Mouse (Mus musculus) hindbrain, embryonic 16.5 days (tissue): ENCODE measurements around the gene Pde4c. TPM values are rescaled to one million over a fixed set of nuclear protein-coding genes. Genes with fewer than 3 reads are reported as not detected.

Experiments used
- ATAC-seq: fragments of 200-750 bp; cut with Nextera tagmentation; 2 replicates; pipeline ENCODE4 v1.8.0; 2017; ENCODE audit warnings: moderate TSS enrichment, moderate library complexity
- H3K27ac ChIP-seq: fragments of 300-500 bp; sonication (generic); 2 replicates; pipeline ENCODE4 v1.5.1; 2014; ENCODE audit warnings: low read depth, mild to moderate bottlenecking, control low read depth, low read length, moderate library complexity
- H3K27me3 ChIP-seq: fragments of 300-500 bp; sonication (generic); replicated peaks from 2 replicates; pipeline ENCODE4 v1.6.1; 2014; ENCODE audit warnings: low read length; ENCODE audit not compliant: control insufficient read depth, insufficient read depth
- H3K36me3 ChIP-seq: fragments of 300-500 bp; sonication (generic); 2 replicates; pipeline ENCODE4 v1.6.1; 2014; ENCODE audit warnings: mild to moderate bottlenecking, low read length, moderate library complexity, mixed read lengths; ENCODE audit not compliant: control insufficient read depth, insufficient read depth
- H3K4me1 ChIP-seq: fragments of 300-500 bp; sonication (generic); 2 replicates; pipeline ENCODE4 v1.6.1; 2014; ENCODE audit warnings: low read depth, low read length; ENCODE audit not compliant: control insufficient read depth, insufficient read depth
- H3K4me2 ChIP-seq: fragments of 300-500 bp; sonication (generic); 2 replicates; pipeline ENCODE4 v1.6.1; 2014; ENCODE audit warnings: mild to moderate bottlenecking, low read length, control low read depth, moderate library complexity
- H3K4me3 ChIP-seq: fragments of 300-500 bp; sonication (generic); 2 replicates; pipeline ENCODE4 v1.5.1; 2014; ENCODE audit warnings: mild to moderate bottlenecking, low read length, control low read depth, moderate library complexity
- H3K9ac ChIP-seq: fragments of 300-500 bp; sonication (generic); 2 replicates; pipeline ENCODE4 v1.6.1; 2014; ENCODE audit warnings: low read depth, mild to moderate bottlenecking, control low read depth, low read length, moderate library complexity
- H3K9me3 ChIP-seq: fragments of 300-500 bp; sonication (generic); 2 replicates; pipeline ENCODE4 v1.6.1; 2014; ENCODE audit warnings: mild to moderate bottlenecking, low read length, moderate library complexity; ENCODE audit not compliant: control insufficient read depth
- WGBS: fragments of 180-500 bp; shearing (Covaris S2); extraction: QIAGEN DNeasy Blood & Tissue Kit; methylation state at CpG from one replicate; pipeline ENCODE4 v1.1.7; 2014; 5-methylcytosine and 5-hydroxymethylcytosine counted together
- polyA plus RNA-seq: library from polyadenylated mRNA; unstranded; fragments of >200 nt; fragmentation: Nextera tagmentation; extraction: Ambion mirVana; gene quantifications from 2 replicates; pipeline ENCODE4 v1.2.1, GENCODE M21; 2015

Pde4c gene
- polyA plus RNA-seq, 1 experiment from 2014 or later = 0.19 TPM

DNA sequence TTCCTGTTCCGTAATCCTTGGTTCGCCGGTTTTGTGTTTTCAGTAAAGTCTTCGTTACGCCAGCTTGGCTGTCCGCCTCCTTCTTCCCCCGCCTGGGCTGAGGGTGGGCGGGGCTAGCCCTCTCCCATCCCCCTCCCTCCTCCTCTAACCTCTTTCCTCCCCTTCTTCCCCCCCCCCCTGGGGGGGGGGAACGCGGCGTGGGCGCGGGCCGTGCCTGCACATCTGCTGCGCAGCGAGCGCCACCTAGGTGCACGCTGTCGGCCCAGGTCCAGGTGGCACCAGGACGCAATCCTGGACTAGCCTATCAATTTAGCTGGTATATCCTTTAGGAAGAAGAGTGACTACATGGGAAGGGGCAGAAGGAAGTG is 23.0 kb upstream of the Pde4c start:
- H3K36me3 ChIP-seq = no peaks in the 10 kb centered on the region
- ATAC-seq = peak; percentile 24
- H3K4me1 ChIP-seq = peaks cover 42% of the 10 kb centered on the region
- no peaks in the 10 kb centered on the region for H3K27me3 ChIP-seq
- H3K4me3 ChIP-seq = peak overlapping the region; percentile 95
- H3K9me3 ChIP-seq = no peaks in the 10 kb centered on the region
- peak overlapping the region; percentile 99 for H3K27ac ChIP-seq
- H3K9ac ChIP-seq = peak overlapping the region; percentile 99
- WGBS = under 1% methylated on average over 20 of the region's 20 CpGs
- H3K4me2 ChIP-seq = peak overlapping the region; percentile 86

GRCm38 (mm10) chr8:70701048-70701981 is 22.2 kb upstream of the Pde4c start:
- WGBS = 52% methylated on average over 10 of the region's 10 CpGs
- H3K27me3 ChIP-seq = no peaks in the 10 kb centered on the region
- peak overlapping the region; percentile 95 for H3K4me3 ChIP-seq
- H3K9ac ChIP-seq = peak overlapping the region; percentile 99
- no peak for ATAC-seq
- H3K27ac ChIP-seq = peak overlapping the region; percentile 99
- H3K36me3 ChIP-seq = no peaks in the 10 kb centered on the region
- H3K9me3 ChIP-seq = no peaks in the 10 kb centered on the region
- peaks cover 40% of the 10 kb centered on the region for H3K4me1 ChIP-seq
- peak overlapping the region; percentile 86 for H3K4me2 ChIP-seq

- Histone ChIP-seq H3K9ac (no peak overlapping the region), H3K36me3 (no peaks in the 10 kb centered on the region), H3K27me3 (no peaks in the 10 kb centered on the region), H3K4me3 (no peak overlapping the region; the same call in 1 of the 2 replicates), H3K4me2 (peak overlapping the region; percentile 86), H3K4me1 (peaks cover 31% of the 10 kb centered on the region), H3K9me3 (no peaks in the 10 kb centered on the region), H3K27ac (no peak overlapping the region)
- WGBS = 76% methylated on average over 2 of the region's 2 CpGs
- ATAC-seq = no peak
Measured at GRCm38 (mm10) chr8:70701982-70702841, 21.3 kb upstream of the Pde4c start.

DNA sequence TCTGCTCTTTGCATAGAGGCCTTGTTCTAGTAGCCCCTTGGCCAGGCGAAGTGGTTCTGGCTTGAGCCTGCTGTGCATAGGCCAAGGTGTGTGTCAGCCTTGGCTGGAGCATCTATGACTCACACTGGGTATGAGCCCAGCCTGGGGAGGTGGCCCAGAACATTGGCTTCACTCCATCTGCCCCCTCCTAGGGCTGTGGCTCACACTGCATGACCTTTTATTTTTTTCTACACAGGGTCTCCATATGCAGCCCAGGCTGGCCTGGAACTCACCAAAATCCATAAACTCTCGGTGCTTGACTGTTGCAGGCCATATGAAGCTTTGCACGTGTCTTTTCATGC is 20.7 kb upstream of the Pde4c start:
- ATAC-seq = no peak
- no peaks in the 10 kb centered on the region for H3K27me3 ChIP-seq
- no peaks in the 10 kb centered on the region for H3K36me3 ChIP-seq
- WGBS = 80% methylated on average over 3 of the region's 3 CpGs
- no peak overlapping the region for H3K27ac ChIP-seq
- no peak overlapping the region for H3K4me3 ChIP-seq
- H3K9ac ChIP-seq = no peak overlapping the region
- peaks cover 26% of the 10 kb centered on the region for H3K4me1 ChIP-seq
- no peaks in the 10 kb centered on the region for H3K9me3 ChIP-seq
- H3K4me2 ChIP-seq = peak overlapping the region; percentile 86; the same call in 1 of the 2 replicates

DNA sequence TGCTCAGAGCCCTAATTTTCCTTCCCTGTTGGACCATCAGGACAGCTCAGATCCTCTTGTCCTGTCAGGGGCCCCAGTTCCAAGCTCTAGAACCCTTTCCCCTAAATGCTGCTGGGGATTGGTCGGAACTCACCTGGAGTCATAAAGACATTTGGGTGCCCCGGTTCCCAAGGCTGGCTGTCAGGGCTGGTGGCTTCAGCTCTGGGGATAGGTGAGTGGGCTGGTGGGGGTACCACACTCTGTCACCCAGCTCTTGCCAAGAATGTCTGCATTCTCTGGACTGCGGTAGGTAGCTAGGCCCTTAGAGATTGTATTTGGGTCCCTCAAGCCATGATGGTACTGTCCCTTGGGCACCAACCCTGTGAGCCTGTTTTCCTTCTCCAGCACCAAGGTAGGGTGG is 20.2 kb upstream of the Pde4c start, which contains the start of gene Iqcn:
Iqcn (plus strand) TSS at position 171 of the 400 bp plus-strand sequence.
- no peaks in the 10 kb centered on the region for H3K36me3 ChIP-seq
- no peaks in the 10 kb centered on the region for H3K27me3 ChIP-seq
- peak within 1 kb of the TSS; percentile 86 for H3K4me2 ChIP-seq
- H3K9me3 ChIP-seq = no peaks in the 10 kb centered on the region
- no peak for ATAC-seq
- no peak within 1 kb of the TSS for H3K9ac ChIP-seq
- H3K4me3 ChIP-seq = no peak within 1 kb of the TSS
- WGBS = 93% methylated on average over 3 of the region's 3 CpGs
- peaks cover 22% of the 10 kb centered on the region for H3K4me1 ChIP-seq
- no peak within 1 kb of the TSS for H3K27ac ChIP-seq

DNA sequence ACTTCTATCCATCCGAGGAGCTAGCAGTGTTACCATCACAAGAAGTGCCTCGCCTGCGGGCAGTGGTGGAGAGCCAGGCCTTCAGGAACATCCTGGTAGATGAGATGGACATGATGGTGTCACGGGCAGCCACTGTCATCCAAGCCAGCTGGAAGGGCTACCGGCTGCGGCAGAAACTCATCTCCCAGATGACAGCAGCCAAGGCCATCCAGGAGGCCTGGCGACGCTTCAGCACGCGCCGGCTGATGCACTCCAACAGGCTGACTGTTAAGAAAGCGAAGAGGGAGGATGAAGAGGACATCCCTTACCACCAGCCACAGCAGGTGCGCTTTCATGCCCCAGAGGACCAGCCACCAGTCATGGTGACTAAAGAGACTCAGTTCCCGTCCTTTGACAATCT is 15.2 kb upstream of the Pde4c start:
- Histone ChIP-seq H3K27me3 (no peaks in the 10 kb centered on the region), H3K4me2 (no peak overlapping the region), H3K9ac (no peak overlapping the region), H3K4me1 (no peaks in the 10 kb centered on the region), H3K9me3 (no peaks in the 10 kb centered on the region), H3K36me3 (no peaks in the 10 kb centered on the region), H3K4me3 (no peak overlapping the region), H3K27ac (no peak overlapping the region)
- WGBS = 92% methylated on average over 14 of the region's 14 CpGs
- ATAC-seq = no peak

DNA sequence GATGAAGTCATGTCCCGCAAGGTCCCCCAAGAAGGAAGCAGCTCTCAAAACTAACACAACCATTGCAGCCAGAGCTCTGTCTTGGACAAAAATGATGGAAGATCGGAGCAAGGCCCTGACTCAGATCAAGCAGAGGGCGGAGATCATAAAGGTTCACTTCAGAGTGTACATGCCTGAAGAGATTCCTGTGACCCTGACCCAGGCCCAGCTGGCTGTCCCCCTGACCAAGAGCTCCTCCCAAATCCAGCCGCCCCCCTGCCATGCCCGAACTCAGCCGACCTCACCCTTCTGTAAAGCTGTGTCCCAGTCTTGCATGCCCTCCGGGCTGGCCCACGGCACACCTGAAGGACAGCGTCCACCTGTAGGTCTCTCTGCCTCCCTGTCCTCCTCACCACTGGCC is 13.7 kb upstream of the Pde4c start:
- Histone ChIP-seq H3K4me2 (no peak overlapping the region), H3K4me1 (no peaks in the 10 kb centered on the region), H3K27ac (no peak overlapping the region), H3K9ac (no peak overlapping the region), H3K36me3 (no peaks in the 10 kb centered on the region), H3K9me3 (no peaks in the 10 kb centered on the region), H3K4me3 (no peak overlapping the region), H3K27me3 (no peaks in the 10 kb centered on the region)
- 88% methylated on average over 9 of the region's 9 CpGs for WGBS
- ATAC-seq = no peak

DNA sequence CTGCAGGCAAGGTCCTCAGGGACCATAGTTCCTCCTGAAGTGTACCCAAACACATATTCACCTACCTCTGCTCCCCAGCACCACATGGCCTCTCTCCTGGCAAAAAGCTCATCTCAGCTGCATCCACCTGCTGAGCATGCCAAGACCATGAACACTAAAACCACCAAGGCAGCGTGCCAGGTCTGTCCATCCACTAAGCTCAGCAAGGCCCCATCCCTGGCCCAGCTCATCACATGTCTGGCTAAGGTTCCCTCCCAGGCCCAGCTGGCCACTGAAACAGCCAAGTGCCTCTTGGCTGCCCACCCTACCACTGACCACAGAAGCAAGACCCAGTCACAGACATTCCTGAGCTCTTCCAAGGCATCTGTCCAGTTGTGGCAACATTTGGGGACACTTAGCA is 13.2 kb upstream of the Pde4c start:
- no peak overlapping the region for H3K4me3 ChIP-seq
- no peaks in the 10 kb centered on the region for H3K36me3 ChIP-seq
- ATAC-seq = no peak
- WGBS = 85% methylated on average over 1 of the region's 1 CpGs
- no peak overlapping the region for H3K4me2 ChIP-seq
- no peaks in the 10 kb centered on the region for H3K4me1 ChIP-seq
- H3K9me3 ChIP-seq = no peaks in the 10 kb centered on the region
- H3K27me3 ChIP-seq = no peaks in the 10 kb centered on the region
- no peak overlapping the region for H3K27ac ChIP-seq
- H3K9ac ChIP-seq = no peak overlapping the region

DNA sequence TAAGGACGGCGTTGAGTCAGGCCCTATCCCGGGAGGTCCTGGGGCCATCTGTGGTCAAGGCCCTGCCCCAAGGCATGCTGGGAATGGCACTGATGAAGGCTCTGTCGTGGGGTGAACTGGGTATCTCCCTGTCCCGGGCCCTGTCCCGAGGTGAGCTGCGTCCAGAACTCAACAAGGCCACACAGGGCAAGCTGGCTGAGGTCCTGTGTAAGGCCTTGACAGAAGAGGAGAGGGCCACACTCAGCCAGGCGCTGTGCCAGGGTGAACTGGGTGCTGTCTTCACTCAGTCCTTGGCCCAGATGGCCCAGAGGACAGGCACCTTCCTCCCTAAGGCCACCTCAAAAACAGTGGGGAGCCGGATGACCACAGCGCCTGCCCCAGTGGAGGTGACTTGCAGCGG is 12.5 kb upstream of the Pde4c start:
- ATAC-seq = no peak
- H3K4me2 ChIP-seq = no peak overlapping the region
- no peaks in the 10 kb centered on the region for H3K9me3 ChIP-seq
- no peak overlapping the region for H3K4me3 ChIP-seq
- WGBS = 83% methylated on average over 11 of the region's 11 CpGs
- no peaks in the 10 kb centered on the region for H3K27me3 ChIP-seq
- no peak overlapping the region; the same call in 1 of the 2 replicates for H3K9ac ChIP-seq
- no peak overlapping the region for H3K27ac ChIP-seq
- H3K36me3 ChIP-seq = no peaks in the 10 kb centered on the region
- no peaks in the 10 kb centered on the region for H3K4me1 ChIP-seq
